Mouse (Mus musculus) layer of hippocampus, adult 18-20 months (tissue): ENCODE measurements at regions not wholly inside any gene's neighbourhood (a gene's known extent, or its start where the extent isn't known, plus 50 kb on each side); places are given as distances from the start of the nearest gene placed in this dataset.

Source experiments
- DNase-seq, 2 experiments: peaks; one replicate each; pipeline ENCODE4 v3.0.0; 2022; ENCODE audit warnings: low spot score in 2 of 2

DNA sequence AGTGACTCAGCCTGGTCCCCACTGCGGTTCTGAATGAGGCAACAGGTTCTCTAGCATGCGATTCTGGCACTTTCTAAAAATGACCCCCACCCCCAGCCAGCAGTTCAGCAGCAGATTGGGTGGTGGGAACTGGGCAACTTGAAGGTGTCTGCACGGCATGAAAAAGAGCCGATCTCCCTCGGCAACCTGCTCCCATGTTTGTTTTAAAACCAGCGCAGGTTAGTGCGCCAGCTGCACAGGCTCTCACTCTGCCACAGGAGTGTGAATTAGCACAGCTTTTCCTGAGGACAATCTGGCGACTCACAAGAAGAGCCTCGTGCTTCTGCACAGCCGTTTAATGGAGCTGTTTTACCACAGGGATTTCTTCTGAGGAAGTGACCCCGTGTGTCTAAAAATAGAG is 120.4 kb upstream of the Ctbp2 start:
- DNase-seq, result peak; percentile 12 to 21

DNA sequence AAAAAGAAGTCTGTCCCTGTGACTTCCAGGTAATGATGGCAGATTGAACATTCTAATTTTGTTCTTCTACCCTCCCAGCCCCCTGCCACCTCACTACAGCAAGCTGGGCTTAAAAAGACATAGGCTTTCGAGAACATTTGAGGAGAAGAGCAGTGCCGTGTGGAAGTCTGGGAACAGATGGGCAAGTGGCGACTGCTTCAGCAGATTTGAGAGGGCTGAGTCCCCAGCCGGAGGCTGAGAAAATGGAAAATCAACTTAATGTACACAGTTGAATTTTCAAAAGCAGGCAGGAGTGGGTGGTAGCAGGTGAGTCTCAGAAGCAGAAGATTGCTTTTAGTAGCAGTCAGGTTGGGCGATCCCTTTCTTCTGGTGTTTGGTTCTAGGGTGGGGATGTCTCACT is 110.2 kb upstream of the Ctbp2 start:
- DNase-seq, result peak; percentile 8 to 10

- DNase-seq, result no peak
These were observed 108.8 kb upstream of the Ctbp2 start for GRCm38 (mm10) chr7:133232889-133233441.

DNA sequence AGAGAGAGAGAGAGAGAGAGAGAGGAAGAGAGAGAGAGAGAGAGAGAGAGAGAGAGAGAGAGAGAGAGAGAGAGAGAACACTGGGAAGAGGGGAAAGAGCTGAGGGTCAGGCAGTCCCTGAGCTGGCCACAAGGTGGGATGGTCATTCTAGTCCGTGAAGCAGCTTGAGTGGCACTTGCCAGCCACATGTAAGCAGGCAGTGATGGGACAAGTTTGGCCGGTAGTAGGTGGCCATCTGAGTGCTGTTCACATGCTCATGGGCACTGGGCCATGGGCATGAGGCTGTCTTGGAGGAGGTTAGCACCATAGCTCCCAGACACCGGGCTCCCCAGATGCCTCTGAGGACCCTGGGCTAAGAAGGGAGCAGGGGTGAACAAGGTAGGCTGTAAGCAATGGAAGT is 106.7 kb upstream of the Ctbp2 start:
- DNase-seq, result no peak

- peak in 1 of 2 experiments; percentile 25 for DNase-seq
These were observed 99.9 kb upstream of the Ctbp2 start for GRCm38 (mm10) chr7:133223948-133224652.

- DNase-seq, result no peak
These were observed 88.2 kb upstream of the Ctbp2 start for GRCm38 (mm10) chr7:133212328-133212727.

DNA sequence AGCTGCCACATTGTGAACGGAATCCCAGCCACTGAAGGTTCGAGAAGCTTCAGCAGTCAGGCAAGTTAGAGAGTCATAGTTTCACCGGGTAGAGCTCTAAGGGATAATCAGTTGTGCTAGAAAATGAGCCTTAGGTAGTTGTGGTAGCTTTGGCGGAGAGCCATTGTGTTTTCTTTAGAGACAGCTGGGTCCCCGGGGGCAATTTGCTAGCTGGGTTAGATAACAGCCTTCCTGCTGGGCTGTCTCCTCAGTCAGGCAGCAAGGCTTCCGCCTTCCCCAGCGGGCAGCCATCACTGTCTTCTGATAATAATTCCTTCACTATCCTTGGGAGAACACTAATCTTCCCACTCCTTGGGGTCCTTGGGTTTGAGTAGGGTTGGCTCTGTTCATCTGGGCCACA is 81.5 kb upstream of the Ctbp2 start:
- no peak for DNase-seq

GRCm38 (mm10) chr7:133204485-133204884 is 80.3 kb upstream of the Ctbp2 start:
- no peak for DNase-seq

GRCm38 (mm10) chr7:133203933-133204332 is 79.8 kb upstream of the Ctbp2 start:
- no peak for DNase-seq

- DNase-seq, result no peak
These were observed 78.1 kb upstream of the Ctbp2 start for GRCm38 (mm10) chr7:133202092-133202880.

GRCm38 (mm10) chr7:133199046-133199445 is 74.9 kb upstream of the Ctbp2 start:
- DNase-seq, result no peak

- DNase-seq, result no peak
These were observed 65.8 kb upstream of the Ctbp2 start for GRCm38 (mm10) chr7:133189880-133190462.

DNA sequence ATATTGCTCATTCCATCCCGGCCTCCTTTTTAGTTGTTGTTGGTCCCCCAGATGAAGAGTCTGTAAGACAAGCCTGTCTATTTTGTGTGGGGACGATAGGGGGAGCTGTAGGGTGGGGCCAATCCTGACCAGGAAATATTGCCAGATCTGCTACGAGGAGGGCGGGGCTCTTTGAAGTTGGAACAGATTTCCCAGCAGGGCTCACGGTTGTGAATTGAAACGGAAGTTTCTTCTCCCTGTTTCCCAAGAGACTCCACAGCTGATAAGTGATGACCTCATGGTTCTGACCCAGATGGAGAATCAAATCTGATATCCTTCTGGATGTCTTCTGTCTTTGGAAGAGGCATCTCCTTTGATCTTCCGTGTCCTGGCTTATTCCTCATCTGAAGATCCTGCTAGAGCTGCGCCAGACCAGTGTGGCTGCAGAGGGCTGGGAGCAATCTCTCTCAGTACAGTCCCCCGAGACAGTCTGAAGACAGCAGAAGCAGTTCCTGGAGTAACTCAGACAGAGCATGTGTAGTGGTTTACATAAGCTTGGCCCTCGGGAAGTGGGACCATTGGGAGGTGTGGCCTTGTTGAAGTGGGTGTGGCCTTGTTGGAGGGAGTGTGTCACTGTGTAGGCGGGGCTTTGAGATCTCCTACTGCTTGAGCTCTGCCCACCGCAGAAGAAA is 61.9 kb upstream of the Ctbp2 start:
- DNase-seq, result peak; percentile 9 to 51

- DNase-seq, result no peak
These were observed 60.9 kb upstream of the Ctbp2 start for GRCm38 (mm10) chr7:133184905-133185594.

- DNase-seq, result no peak
These were observed 57.2 kb upstream of the Ctbp2 start for GRCm38 (mm10) chr7:133181388-133181787.

DNA sequence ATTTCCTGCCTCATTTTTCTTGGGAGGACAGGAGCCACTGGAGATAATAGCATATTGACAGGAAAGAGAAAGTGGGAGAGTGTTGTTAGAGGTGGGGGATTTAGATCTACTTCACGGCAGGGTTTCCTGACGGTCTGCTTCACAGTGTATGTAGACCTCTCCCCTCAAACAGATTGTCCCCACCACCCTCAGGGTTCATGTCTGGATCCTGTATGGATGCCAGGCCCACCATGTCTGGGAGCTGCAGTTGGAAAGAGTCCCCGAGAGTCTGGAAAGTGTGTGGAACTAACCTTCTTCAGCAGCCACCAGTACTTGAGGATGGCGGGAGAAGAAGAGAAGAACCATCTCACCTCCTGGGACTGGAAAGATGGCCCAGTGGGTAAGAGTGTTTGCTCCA is 53.0 kb upstream of the Ctbp2 start:
- DNase-seq, result no peak

- no peak for DNase-seq
These were observed 52.4 kb upstream of the Ctbp2 start for GRCm38 (mm10) chr7:133176256-133177178.
